Mouse (Mus musculus): Measurements from ENCODE around the gene Krt7.

GRCm38 (mm10) chr15:101412188-101412587 lies 1.3 kb downstream of the Krt7 start:
- TF ChIP-seq POLR2A (IDR thresholded peaks at IDR 0.05; ENCODE audit: control insufficient read depth, extremely low read depth, insufficient read depth, low read length, poor library complexity) (no peak), CTCF (IDR thresholded peaks at IDR 0.05; ENCODE audit: borderline replicate concordance, control insufficient read depth, extremely low read depth, insufficient read depth, low read length, poor library complexity) (no peak)

All from thymus, adult 2 months (tissue).